Mouse (Mus musculus): ENCODE results near the gene Yars. TPM values are rescaled to one million over a fixed set of nuclear protein-coding genes. Genes with fewer than 3 reads are reported as not detected.

The Yars gene
- 108 and 112 TPM in 2 replicates for polyA plus RNA-seq (2015; fragmentation: Nextera tagmentation; extraction: Ambion mirVana)

DNA sequence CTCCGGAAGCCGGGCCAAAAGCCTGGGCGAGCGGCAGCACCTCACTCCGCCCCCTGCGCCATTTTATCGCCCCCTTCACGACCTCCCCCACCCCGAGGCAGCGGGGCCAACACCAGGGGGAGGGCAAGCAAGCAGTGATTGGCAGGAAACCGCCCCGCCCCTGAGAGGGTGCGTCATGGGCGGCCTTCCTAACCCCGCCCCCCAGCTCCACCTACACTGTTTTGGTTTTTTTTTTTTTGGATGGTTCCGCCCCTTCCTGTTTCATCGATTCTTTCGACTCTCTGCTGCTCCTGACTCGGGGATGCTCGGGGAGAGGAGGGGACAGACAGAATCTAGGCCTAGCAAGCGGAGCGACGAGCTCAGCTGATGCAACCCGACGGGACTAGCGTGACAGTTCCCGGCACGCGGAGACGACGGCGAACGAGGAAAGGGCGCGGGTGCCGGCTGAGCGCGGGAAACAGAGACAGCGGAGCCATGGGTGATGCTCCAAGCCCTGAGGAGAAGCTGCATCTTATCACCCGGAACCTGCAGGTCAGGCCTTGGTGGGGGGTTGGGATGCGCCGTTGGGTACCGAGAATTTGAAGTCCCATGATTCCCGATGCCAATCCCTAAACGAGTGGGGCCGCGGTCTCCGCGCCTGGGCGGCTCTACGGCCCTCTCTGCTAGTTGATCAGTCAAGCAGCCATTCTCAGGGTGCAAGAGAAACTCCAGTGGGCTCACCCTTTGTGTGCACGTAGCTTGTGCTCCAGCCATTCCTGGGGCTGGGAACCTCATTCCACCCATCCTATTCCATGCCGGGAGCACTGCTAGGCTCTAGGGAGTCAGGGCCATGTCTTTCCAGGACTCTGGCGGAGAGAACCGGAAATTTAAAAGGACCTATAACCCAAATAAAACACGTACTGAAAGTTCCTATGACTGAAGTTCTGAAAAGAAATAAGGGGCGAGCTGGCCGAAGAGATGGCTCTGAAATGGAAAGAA is at the start of gene Yars, which contains the start of gene S100pbp:
Gene Yars (plus strand): TSS at position 219 of the 978 bp plus-strand sequence.
Gene S100pbp (minus strand): TSS at position 186 of the 978 bp plus-strand sequence.
- H3K27ac ChIP-seq (ENCODE audit: low read depth, low read length), result peak within 1 kb of the TSS; percentile 92
- peak within 1 kb of the TSS; percentile 82 for H3K4me2 ChIP-seq (ENCODE audit: low read length)
- peak within 1 kb of the TSS; percentile 60 for H3K4me3 ChIP-seq (ENCODE audit: low read length)
- no peaks in the 10 kb centered on the region for H3K36me3 ChIP-seq (ENCODE audit: control insufficient read depth, insufficient read depth, low read length)
- H3K4me1 ChIP-seq (ENCODE audit: control insufficient read depth, insufficient read depth, low read depth, low read length), result peaks cover 19% of the 10 kb centered on the region
- peak; percentile 91 for ATAC-seq
- H3K9ac ChIP-seq (ENCODE audit: low read depth, low read length), result peak within 1 kb of the TSS; percentile 82
- H3K27me3 ChIP-seq (replicated peaks; ENCODE audit: control insufficient read depth, insufficient read depth, low read length), result no peaks in the 10 kb centered on the region
- WGBS, result under 1% methylated on average over 48 of the region's 58 CpGs
- no peaks in the 10 kb centered on the region for H3K9me3 ChIP-seq (ENCODE audit: control insufficient read depth, low read length)

DNA sequence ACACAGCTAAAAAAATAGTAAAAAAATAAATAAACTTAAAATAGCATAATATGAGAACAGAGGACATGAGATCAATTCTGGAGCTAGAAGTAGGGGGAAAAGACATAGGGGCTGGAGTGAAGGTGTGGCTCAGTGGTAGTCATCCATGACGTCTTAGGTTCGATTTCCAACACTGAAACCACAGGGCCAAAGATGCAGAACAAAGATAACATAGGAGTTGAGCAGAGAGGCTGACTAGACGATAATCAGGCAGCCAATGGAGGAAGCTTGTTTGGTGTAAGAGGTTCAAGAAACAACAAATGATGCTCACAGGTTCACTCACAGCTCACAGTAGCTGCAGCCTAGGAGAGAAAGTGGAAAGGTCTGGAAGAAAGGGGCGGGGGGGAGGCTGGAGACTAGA is 48.8 kb upstream of the Yars start:
- peaks cover 42% of the 10 kb centered on the region for H3K4me1 ChIP-seq (ENCODE audit: control insufficient read depth, insufficient read depth, low read depth, low read length)
- WGBS, result 87% methylated on average over 4 of the region's 4 CpGs
- ATAC-seq, result no peak

DNA sequence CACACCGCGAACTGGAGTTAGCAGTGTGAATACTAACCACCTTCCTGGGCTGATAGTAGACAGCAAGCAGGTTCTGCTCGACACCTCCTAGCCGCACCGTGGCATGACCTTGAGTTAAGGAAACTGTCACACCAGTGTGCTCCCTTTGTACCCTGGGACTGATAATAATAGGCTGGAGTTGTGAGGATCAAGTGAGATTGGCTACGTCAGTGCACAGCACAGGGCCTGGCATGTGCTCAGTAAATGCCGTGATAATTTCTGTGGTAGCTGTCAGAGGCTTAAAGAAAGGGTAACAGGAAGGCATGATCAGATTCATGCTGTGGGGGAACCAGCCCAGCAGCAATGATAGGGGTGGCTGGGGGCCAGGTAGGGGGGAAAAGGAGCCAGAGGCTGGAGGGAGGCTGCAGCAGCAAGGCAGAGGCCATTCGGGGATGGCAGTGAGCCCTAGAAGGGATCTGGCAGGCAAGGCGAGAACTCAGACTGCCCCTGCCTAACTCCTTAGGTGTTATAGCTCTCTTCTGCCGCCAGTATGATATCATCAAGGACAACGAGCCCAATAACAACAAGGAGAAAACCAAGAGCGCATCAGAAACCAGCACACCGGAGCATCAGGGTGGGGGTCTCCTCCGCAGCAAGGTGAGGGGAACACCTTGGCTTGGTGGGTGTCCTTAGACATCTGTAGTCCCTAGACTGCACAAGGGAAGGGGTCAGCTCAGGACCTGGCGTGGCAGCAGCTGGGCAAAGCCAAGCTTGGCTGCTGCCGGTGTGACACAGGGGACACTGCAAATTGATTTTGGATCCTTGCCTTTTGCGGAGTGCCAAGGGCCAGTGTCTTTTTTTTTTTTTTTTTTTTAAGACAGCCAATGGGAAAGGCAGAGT is 47.8 kb upstream of the Yars start:
- Histone ChIP-seq H3K27me3 (replicated peaks; ENCODE audit: control insufficient read depth, insufficient read depth, low read length) (no peaks in the 10 kb centered on the region), H3K4me1 (ENCODE audit: control insufficient read depth, insufficient read depth, low read depth, low read length) (peaks cover 36% of the 10 kb centered on the region), H3K4me3 (ENCODE audit: low read length) (no peak overlapping the region), H3K36me3 (ENCODE audit: control insufficient read depth, insufficient read depth, low read length) (no peaks in the 10 kb centered on the region), H3K4me2 (ENCODE audit: low read length) (no peak overlapping the region), H3K27ac (ENCODE audit: low read depth, low read length) (peak overlapping the region; percentile 24), H3K9me3 (ENCODE audit: control insufficient read depth, low read length) (no peaks in the 10 kb centered on the region), H3K9ac (ENCODE audit: low read depth, low read length) (no peak overlapping the region)
- 65% methylated on average over 17 of the region's 17 CpGs for WGBS
- no peak for ATAC-seq

More for the DNA sequence above, 48.8 kb upstream of the Yars start:
- no peaks in the 10 kb centered on the region for H3K36me3 ChIP-seq (ENCODE audit: control insufficient read depth, insufficient read depth, low read length)
- no peaks in the 10 kb centered on the region for H3K27me3 ChIP-seq (replicated peaks; ENCODE audit: control insufficient read depth, insufficient read depth, low read length)
- no peaks in the 10 kb centered on the region for H3K9me3 ChIP-seq (ENCODE audit: control insufficient read depth, low read length)
- H3K4me2 ChIP-seq (ENCODE audit: low read length), result no peak overlapping the region
- H3K9ac ChIP-seq (ENCODE audit: low read depth, low read length), result no peak overlapping the region
- H3K4me3 ChIP-seq (ENCODE audit: low read length), result no peak overlapping the region
- H3K27ac ChIP-seq (ENCODE audit: low read depth, low read length), result no peak overlapping the region

DNA sequence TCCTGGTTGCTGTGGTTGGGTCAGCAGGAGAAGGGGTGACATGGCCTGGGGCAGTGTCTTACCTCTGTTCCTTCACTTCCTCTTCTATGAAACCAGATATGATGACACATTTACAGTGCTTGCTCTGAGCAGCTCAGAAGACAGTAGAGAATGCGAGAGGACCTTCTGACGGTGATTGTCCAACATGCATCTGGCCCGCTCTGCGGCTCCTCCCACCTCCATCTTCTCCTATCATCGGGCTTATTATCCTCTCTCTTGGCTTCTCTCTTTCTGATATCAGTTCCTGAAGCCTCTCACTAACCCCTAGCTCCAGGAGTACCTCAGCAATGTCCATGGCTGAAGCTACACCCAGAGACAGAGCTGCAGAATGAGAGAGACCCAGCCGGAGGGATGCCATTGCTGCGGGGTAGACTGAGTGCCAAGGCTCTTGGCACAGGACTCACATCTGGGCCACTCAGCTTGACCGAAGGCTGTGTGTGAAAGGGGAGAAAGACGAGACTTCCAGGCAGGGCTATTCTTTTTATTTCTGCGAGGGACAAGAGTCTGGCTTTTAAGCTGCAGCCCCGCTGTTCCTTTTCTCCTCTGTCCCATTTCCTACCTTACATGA is 47.0 kb upstream of the Yars start:
- H3K9ac ChIP-seq (ENCODE audit: low read depth, low read length), result no peak overlapping the region

DNA sequence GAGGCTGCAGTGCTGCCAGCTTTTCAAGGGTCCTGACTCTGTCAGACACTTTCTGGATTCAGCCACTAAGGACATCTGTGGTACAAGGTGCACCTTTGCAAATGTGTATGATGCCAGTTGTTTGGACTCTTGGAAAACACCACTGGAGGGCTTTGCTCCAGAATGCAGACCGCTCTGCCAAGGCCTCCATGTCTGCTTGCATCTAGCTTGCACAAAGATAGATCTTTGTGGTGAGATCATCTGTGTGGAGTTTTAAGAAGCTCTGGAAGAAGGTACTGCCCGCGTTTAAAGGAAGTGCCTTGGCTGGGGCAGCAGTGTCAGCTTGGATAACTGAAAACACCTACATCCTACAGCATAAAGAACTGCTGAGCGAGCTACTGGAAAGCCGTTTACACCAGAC is 46.1 kb upstream of the Yars start:
- Histone ChIP-seq H3K4me3 (ENCODE audit: low read length) (no peak overlapping the region), H3K9me3 (ENCODE audit: control insufficient read depth, low read length) (no peaks in the 10 kb centered on the region), H3K4me2 (ENCODE audit: low read length) (no peak overlapping the region), H3K36me3 (ENCODE audit: control insufficient read depth, insufficient read depth, low read length) (no peaks in the 10 kb centered on the region), H3K9ac (ENCODE audit: low read depth, low read length) (no peak overlapping the region), H3K4me1 (ENCODE audit: control insufficient read depth, insufficient read depth, low read depth, low read length) (peaks cover 30% of the 10 kb centered on the region), H3K27ac (ENCODE audit: low read depth, low read length) (no peak overlapping the region), H3K27me3 (replicated peaks; ENCODE audit: control insufficient read depth, insufficient read depth, low read length) (no peaks in the 10 kb centered on the region)
- WGBS, result 81% methylated on average over 5 of the region's 5 CpGs
- ATAC-seq, result no peak

More for the DNA sequence above, 47.0 kb upstream of the Yars start:
- Histone ChIP-seq H3K36me3 (ENCODE audit: control insufficient read depth, insufficient read depth, low read length) (no peaks in the 10 kb centered on the region), H3K9me3 (ENCODE audit: control insufficient read depth, low read length) (no peaks in the 10 kb centered on the region), H3K4me1 (ENCODE audit: control insufficient read depth, insufficient read depth, low read depth, low read length) (peaks cover 31% of the 10 kb centered on the region), H3K27ac (ENCODE audit: low read depth, low read length) (no peak overlapping the region), H3K4me3 (ENCODE audit: low read length) (no peak overlapping the region), H3K27me3 (replicated peaks; ENCODE audit: control insufficient read depth, insufficient read depth, low read length) (no peaks in the 10 kb centered on the region), H3K4me2 (ENCODE audit: low read length) (no peak overlapping the region)
- ATAC-seq, result no peak
- WGBS, result 78% methylated on average over 11 of the region's 11 CpGs

DNA sequence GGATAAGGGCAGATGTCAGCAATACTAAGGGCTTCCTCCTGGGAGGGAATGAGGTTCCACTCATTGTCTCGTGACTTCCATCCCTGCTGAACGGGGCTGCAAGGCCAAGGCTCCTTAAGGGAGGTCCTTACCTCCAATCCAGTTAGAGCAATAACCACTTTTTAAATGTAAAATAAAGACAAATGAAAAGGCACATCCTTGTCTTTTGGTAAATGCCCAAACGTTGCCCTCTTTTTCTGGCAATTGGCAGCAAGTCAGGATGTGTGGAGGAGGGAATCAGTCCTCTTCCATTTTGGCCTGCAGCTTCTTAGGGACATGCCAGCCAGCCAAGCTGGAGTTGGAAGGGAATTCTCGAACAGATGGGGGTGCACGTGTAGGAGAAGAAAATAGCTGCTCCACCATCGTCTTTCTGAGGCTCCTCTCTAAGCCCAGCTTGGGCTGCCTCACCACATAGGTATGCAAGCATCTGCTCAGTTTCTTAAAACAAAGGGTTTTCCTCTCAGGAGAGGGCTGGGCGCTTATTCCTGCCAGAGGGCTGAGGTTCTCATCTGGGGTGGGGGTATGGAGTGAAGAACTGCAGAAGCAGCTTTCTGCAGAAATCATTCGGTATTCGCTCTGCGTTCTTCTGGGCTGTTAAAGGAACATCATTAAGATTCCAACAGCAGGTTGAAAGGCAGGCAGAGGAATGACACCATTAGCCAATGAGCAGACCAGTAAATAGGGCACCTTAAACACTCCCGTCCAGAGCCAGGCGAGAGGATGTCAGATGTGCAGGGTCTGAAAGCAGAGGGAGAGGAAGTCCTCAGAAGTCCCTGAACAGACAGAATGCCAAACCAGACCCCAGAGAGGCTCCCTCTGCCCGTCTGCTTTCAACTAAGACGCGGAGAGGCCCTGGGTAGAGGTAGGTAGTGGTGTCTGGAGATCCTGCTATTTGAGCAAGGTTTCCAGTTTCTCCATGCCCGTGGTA is 44.9 kb upstream of the Yars start:
- Histone ChIP-seq H3K27ac (ENCODE audit: low read depth, low read length) (peak overlapping the region; percentile 68), H3K9me3 (ENCODE audit: control insufficient read depth, low read length) (no peaks in the 10 kb centered on the region), H3K9ac (ENCODE audit: low read depth, low read length) (peak overlapping the region; percentile 20; the same call in 1 of the 2 replicates), H3K36me3 (ENCODE audit: control insufficient read depth, insufficient read depth, low read length) (peaks cover 2% of the 10 kb centered on the region), H3K4me2 (ENCODE audit: low read length) (0 out of 2 replicates have a peak overlapping the region, but pooled peaks have one; percentile 2), H3K27me3 (replicated peaks; ENCODE audit: control insufficient read depth, insufficient read depth, low read length) (no peaks in the 10 kb centered on the region), H3K4me3 (ENCODE audit: low read length) (no peak overlapping the region), H3K4me1 (ENCODE audit: control insufficient read depth, insufficient read depth, low read depth, low read length) (peaks cover 30% of the 10 kb centered on the region)
- whole genome bisulfite sequencing, result 35% methylated on average over 16 of the region's 16 CpGs
- peak; percentile 75 for ATAC-seq

DNA sequence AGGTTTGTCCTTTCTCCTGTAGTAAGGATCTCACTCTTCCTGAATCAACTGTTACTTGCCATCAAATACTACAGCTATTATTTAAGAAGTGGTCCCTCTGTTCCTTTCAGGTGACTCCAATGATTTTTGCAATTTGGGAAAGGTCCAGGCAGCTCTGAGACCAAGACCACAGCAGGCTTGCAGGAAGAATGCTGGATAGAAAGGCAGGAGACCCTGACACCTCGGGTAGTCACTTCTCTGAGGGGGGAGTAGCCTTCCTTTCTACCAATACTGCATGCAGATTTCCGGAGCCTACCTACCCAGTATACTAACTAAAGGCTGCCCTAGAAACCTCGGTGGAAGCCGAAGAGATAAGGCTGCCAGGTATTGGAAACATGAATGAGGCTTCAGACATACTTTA is 44.1 kb upstream of the Yars start:
- WGBS, result 69% methylated on average over 4 of the region's 4 CpGs
- no peaks in the 10 kb centered on the region for H3K9me3 ChIP-seq (ENCODE audit: control insufficient read depth, low read length)
- no peaks in the 10 kb centered on the region for H3K27me3 ChIP-seq (replicated peaks; ENCODE audit: control insufficient read depth, insufficient read depth, low read length)
- H3K4me3 ChIP-seq (ENCODE audit: low read length), result no peak overlapping the region
- peaks cover 30% of the 10 kb centered on the region for H3K4me1 ChIP-seq (ENCODE audit: control insufficient read depth, insufficient read depth, low read depth, low read length)
- H3K27ac ChIP-seq (ENCODE audit: low read depth, low read length), result peak overlapping the region; percentile 68
- H3K4me2 ChIP-seq (ENCODE audit: low read length), result 0 out of 2 replicates have a peak overlapping the region, but pooled peaks have one; percentile 2
- peaks cover 6% of the 10 kb centered on the region for H3K36me3 ChIP-seq (ENCODE audit: control insufficient read depth, insufficient read depth, low read length)
- ATAC-seq, result no peak
- no peak overlapping the region for H3K9ac ChIP-seq (ENCODE audit: low read depth, low read length)

DNA sequence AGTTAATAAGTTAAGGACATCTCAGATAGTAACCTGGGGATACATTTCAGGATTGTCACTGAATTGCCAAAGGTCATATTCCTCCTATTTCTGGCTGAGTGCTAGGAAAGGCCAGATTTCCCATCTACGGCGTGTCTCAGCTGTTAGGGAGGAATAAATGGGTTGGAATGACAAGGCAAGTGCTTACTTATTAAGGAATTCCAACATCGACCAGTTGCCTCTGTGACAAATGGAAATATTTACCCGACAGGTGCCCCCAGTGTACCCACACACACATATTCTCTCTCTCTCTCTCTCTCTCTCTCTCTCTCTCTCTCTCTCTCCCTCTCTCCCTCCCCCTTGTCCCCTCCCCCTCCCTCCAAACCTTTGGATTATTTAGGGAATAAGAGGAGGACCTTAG is 43.6 kb upstream of the Yars start:
- 0 out of 2 replicates have a peak overlapping the region, but pooled peaks have one; percentile 7 for H3K27ac ChIP-seq (ENCODE audit: low read depth, low read length)
- H3K27me3 ChIP-seq (replicated peaks; ENCODE audit: control insufficient read depth, insufficient read depth, low read length), result no peaks in the 10 kb centered on the region
- no peak overlapping the region for H3K4me2 ChIP-seq (ENCODE audit: low read length)
- peaks cover 30% of the 10 kb centered on the region for H3K4me1 ChIP-seq (ENCODE audit: control insufficient read depth, insufficient read depth, low read depth, low read length)
- no peak overlapping the region for H3K9ac ChIP-seq (ENCODE audit: low read depth, low read length)
- H3K36me3 ChIP-seq (ENCODE audit: control insufficient read depth, insufficient read depth, low read length), result peaks cover 8% of the 10 kb centered on the region
- WGBS, result 80% methylated on average over 4 of the region's 4 CpGs
- ATAC-seq, result no peak
- H3K4me3 ChIP-seq (ENCODE audit: low read length), result no peak overlapping the region
- no peaks in the 10 kb centered on the region for H3K9me3 ChIP-seq (ENCODE audit: control insufficient read depth, low read length)

Measured in hindbrain, embryonic 16.5 days (tissue).